Mouse (Mus musculus) midbrain, embryonic 16.5 days (tissue): Measurements from ENCODE around the gene Il18rap. TPM values are rescaled to one million over a fixed set of nuclear protein-coding genes. Genes with fewer than 3 reads are reported as not detected.

Experiments
- ATAC-seq: fragments of 200-750 bp; cut with Nextera tagmentation; 2 replicates; pipeline ENCODE4 v1.8.0; 2017; ENCODE audit warnings: moderate TSS enrichment
- H3K27ac ChIP-seq: fragments of 300-500 bp; sonication (generic); 2 replicates; pipeline ENCODE4 v1.5.1; 2014; ENCODE audit warnings: mild to moderate bottlenecking, low read length, mixed read lengths
- H3K27me3 ChIP-seq: fragments of 300-500 bp; sonication (generic); 2 replicates; pipeline ENCODE4 v1.6.1; 2014; ENCODE audit warnings: low read depth, low read length, mixed read lengths; ENCODE audit not compliant: control insufficient read depth, insufficient read depth
- H3K36me3 ChIP-seq: fragments of 300-500 bp; sonication (generic); 2 replicates; pipeline ENCODE4 v1.6.1; 2014; ENCODE audit warnings: mild to moderate bottlenecking, low read length, moderate library complexity, mixed read lengths; ENCODE audit not compliant: control insufficient read depth, insufficient read depth
- H3K4me1 ChIP-seq: fragments of 300-500 bp; sonication (generic); 2 replicates; pipeline ENCODE4 v1.6.1; 2014; ENCODE audit warnings: mild to moderate bottlenecking, low read length, mixed read lengths; ENCODE audit not compliant: control insufficient read depth, insufficient read depth
- H3K4me2 ChIP-seq: fragments of 300-500 bp; sonication (generic); 2 replicates; pipeline ENCODE4 v1.6.1; 2014; ENCODE audit warnings: mild to moderate bottlenecking, low read length, mixed read lengths
- H3K4me3 ChIP-seq: fragments of 300-500 bp; sonication (generic); 2 replicates; pipeline ENCODE4 v1.5.1; 2014; ENCODE audit warnings: low read depth, mild to moderate bottlenecking, low read length, moderate library complexity, mixed read lengths
- H3K9ac ChIP-seq: fragments of 300-500 bp; sonication (generic); 2 replicates; pipeline ENCODE4 v1.6.1; 2014; ENCODE audit warnings: low read depth, low read length, mixed read lengths
- H3K9me3 ChIP-seq: fragments of 300-500 bp; sonication (generic); replicated peaks from 2 replicates; pipeline ENCODE4 v1.6.1; 2014; ENCODE audit warnings: mild to moderate bottlenecking, low read length, mixed read lengths; ENCODE audit not compliant: control insufficient read depth, poor library complexity, severe bottlenecking
- WGBS: fragments of 180-500 bp; shearing (Covaris S2); extraction: QIAGEN DNeasy Blood & Tissue Kit; methylation state at CpG from one replicate; pipeline ENCODE4 v1.1.7; 2014; 5-methylcytosine and 5-hydroxymethylcytosine counted together
- polyA plus RNA-seq: library from polyadenylated mRNA; unstranded; fragments of >200 nt; fragmentation: Nextera tagmentation; extraction: Ambion mirVana; gene quantifications from 2 replicates; pipeline ENCODE4 v1.2.1, GENCODE M21; 2015

The Il18rap gene
- polyA plus RNA-seq, 1 experiment from 2014 or later, result 0.18 TPM

DNA sequence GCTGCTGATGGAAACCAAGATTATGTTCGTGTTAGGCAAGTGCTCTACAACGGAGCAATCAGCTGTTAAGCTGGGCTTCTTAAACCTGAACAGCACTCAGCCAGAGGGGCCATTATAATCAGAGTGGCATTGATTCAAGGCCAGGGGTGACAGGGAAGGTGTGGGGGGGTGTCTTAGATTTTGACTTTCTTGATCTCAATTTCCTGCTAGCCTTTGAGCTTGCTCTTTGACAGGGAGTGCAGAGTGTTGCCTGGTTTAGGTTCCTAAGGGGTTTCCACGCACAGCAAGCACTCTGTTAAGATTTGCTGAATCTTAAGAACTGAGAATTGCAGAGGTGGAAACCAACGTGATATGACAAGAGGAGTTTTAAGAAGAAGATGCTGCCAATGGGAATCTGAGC lies 38.4 kb upstream of the Il18rap start:
- Histone ChIP-seq H3K4me1 (no peaks in the 10 kb centered on the region), H3K9me3 (no peaks in the 10 kb centered on the region), H3K4me3 (no peak overlapping the region), H3K36me3 (no peaks in the 10 kb centered on the region), H3K9ac (no peak overlapping the region), H3K27ac (no peak overlapping the region), H3K4me2 (no peak overlapping the region), H3K27me3 (no peaks in the 10 kb centered on the region)
- ATAC-seq, result no peak
- 70% methylated on average over 4 of the region's 4 CpGs for WGBS

DNA sequence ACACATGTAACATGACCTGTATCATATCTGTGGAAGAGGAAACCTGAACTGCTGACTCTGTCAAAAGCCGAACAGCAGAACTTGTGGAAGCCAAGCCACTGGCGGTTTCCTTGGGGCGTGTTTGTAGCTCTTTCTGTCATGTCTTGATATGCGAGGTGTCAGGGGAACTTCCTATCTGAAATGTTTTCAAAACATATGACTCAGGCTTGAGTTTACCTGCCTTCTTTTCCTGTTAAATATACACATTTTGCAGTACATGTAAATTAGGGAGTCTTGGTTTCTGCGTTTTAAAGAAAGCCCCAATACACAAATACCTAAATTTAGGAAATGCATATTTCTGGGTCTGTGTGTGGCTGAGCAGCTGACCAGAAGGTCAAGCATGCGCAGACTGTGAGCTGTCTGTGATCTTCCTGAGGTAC lies 35.6 kb upstream of the Il18rap start:
- H3K36me3 ChIP-seq, result no peaks in the 10 kb centered on the region
- WGBS, result 87% methylated on average over 6 of the region's 6 CpGs
- no peak for ATAC-seq
- H3K27me3 ChIP-seq, result no peaks in the 10 kb centered on the region
- no peak overlapping the region for H3K27ac ChIP-seq
- no peak overlapping the region for H3K9ac ChIP-seq
- H3K4me3 ChIP-seq, result no peak overlapping the region
- H3K9me3 ChIP-seq, result no peaks in the 10 kb centered on the region
- H3K4me2 ChIP-seq, result no peak overlapping the region
- H3K4me1 ChIP-seq, result no peaks in the 10 kb centered on the region

DNA sequence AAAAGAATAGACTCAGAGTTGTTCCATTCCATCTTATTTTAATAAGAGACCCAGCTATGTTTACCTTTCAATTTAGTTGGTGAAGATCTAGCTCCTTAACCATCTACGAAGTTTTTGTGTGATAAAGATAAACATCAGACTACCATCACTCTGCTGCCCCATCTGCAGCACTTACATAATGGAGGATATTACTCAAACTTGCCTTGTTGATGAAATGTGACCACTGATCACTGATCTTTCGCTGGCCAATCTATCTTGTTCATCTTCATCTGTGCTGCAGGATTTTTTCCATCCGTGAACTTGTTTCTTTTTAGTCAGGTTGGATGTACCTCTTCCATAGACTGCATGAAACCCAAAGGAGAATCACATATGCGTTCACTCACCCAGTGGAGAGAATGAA lies 20.6 kb upstream of the Il18rap start:
- H3K9me3 ChIP-seq, result no peaks in the 10 kb centered on the region
- no peaks in the 10 kb centered on the region for H3K4me1 ChIP-seq
- H3K27ac ChIP-seq, result no peak overlapping the region
- ATAC-seq, result no peak
- no peaks in the 10 kb centered on the region for H3K27me3 ChIP-seq
- 89% methylated on average over 4 of the region's 4 CpGs for WGBS
- no peaks in the 10 kb centered on the region for H3K36me3 ChIP-seq
- H3K4me3 ChIP-seq, result no peak overlapping the region
- no peak overlapping the region for H3K4me2 ChIP-seq
- H3K9ac ChIP-seq, result no peak overlapping the region

DNA sequence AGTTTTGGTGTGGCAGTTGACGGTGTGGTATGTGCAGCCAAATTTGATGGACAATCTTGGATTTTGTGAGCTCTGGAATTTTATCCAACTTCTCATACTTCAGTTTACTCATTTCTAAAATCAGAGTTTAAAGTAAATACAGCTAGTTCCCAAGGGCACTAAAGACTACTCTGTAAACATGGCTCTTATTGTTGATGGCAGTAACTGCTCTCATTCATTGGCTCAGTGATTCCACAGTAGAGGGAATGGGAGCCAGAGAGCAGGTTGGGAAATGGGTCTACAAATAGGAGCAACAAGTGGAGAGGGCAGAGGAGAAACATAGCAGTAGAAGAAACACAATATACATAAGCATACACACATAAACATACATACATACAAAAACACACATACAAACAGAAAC lies 15.5 kb upstream of the Il18rap start:
- Histone ChIP-seq H3K9ac (no peak overlapping the region), H3K27me3 (no peaks in the 10 kb centered on the region), H3K36me3 (no peaks in the 10 kb centered on the region), H3K4me1 (no peaks in the 10 kb centered on the region), H3K27ac (no peak overlapping the region), H3K4me3 (no peak overlapping the region), H3K9me3 (no peaks in the 10 kb centered on the region), H3K4me2 (no peak overlapping the region)
- 97% methylated on average over 1 of the region's 1 CpGs for WGBS
- ATAC-seq, result no peak

DNA sequence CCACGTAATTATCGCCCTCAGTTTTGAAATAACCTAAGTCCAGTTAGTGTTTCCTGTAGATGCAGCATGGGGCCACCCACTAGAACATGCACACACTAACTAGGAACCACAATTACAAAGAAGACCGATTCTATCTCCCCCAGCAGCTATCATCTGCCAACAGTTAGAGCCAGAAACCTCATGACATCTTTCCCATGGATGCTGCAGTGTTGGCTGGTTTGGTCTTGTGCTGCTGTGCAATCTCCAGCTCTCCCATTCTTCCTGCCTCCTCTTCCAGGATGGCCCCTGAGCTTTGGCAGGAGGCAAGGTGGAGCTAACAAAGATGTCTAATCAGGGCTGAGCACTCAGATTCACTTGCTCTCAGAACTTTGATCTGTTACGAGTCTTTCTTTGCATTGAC lies 14.0 kb upstream of the Il18rap start:
- no peaks in the 10 kb centered on the region for H3K36me3 ChIP-seq
- H3K27me3 ChIP-seq, result no peaks in the 10 kb centered on the region
- no peak overlapping the region for H3K4me2 ChIP-seq
- no peak overlapping the region for H3K4me3 ChIP-seq
- WGBS, result 86% methylated on average over 4 of the region's 4 CpGs
- H3K27ac ChIP-seq, result no peak overlapping the region
- H3K9me3 ChIP-seq, result no peaks in the 10 kb centered on the region
- no peaks in the 10 kb centered on the region for H3K4me1 ChIP-seq
- ATAC-seq, result no peak
- no peak overlapping the region for H3K9ac ChIP-seq

DNA sequence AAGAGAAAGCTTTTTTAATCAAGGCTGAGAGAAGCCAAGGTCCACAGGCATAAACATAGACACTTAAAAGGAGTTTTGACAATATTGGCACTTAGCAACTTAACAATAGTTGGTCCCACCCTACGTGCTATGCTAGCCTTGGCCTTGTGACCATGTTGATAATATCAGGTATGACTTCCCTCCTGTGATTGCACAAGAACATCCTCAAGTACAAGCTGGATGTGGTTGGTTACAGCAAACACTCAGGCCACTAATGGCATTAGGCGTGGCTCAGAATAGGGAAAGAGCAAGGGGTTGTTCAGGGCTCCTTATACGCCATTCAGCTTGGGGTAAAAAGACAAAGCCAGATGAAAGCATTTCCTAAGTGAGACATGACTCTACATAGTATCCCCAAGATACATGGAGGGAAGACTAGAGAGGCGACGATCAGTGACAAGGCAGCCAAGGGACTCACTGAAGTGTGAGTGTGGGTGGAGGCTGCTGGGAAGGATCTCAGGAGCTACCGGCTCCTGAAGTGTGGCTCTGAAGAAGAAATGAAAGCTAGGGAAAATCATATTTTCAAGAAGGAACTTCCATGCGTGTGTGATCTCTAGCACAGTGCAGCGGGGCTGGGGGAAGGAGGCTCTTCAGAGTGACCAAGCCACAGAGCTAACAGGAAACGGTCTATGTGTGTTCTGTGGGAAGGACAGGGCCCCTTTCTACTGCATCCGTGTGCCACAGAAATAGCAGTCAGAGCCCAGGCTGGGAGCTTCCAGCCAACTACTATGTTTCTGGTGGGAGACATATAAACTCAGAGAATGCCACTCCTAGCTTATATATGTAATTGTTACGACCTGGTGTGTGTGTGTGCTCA lies 13.4 kb upstream of the Il18rap start:
- Histone ChIP-seq H3K9me3 (no peaks in the 10 kb centered on the region), H3K4me1 (no peaks in the 10 kb centered on the region), H3K9ac (no peak overlapping the region), H3K4me2 (no peak overlapping the region), H3K27ac (no peak overlapping the region), H3K4me3 (no peak overlapping the region), H3K36me3 (no peaks in the 10 kb centered on the region), H3K27me3 (no peaks in the 10 kb centered on the region)
- no peak for ATAC-seq
- 90% methylated on average over 11 of the region's 11 CpGs for WGBS

DNA sequence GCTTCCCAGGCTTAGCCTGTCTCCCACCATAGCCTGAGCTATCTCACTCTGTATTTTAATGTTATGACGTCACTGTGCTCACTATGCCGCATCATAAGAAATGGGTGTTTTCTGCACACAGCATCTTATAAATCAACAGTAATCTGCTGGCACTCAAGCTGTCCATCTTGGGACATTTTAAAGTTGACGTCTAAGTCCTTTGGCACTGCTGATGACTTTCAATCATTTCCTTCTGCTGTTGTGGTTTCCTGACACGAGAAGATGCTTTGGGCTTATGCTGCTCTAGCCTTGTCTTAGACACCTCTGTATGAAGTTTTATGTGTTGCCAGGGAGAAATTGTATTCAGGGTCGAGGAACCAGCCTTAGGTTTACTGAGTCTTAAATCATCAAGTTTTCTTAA lies 10.6 kb upstream of the Il18rap start:
- H3K4me3 ChIP-seq, result no peak overlapping the region
- no peak overlapping the region for H3K9ac ChIP-seq
- no peaks in the 10 kb centered on the region for H3K4me1 ChIP-seq
- H3K36me3 ChIP-seq, result no peaks in the 10 kb centered on the region
- ATAC-seq, result no peak
- H3K27me3 ChIP-seq, result no peaks in the 10 kb centered on the region
- no peaks in the 10 kb centered on the region for H3K9me3 ChIP-seq
- no peak overlapping the region for H3K27ac ChIP-seq
- no peak overlapping the region for H3K4me2 ChIP-seq
- WGBS, result 84% methylated on average over 5 of the region's 5 CpGs

DNA sequence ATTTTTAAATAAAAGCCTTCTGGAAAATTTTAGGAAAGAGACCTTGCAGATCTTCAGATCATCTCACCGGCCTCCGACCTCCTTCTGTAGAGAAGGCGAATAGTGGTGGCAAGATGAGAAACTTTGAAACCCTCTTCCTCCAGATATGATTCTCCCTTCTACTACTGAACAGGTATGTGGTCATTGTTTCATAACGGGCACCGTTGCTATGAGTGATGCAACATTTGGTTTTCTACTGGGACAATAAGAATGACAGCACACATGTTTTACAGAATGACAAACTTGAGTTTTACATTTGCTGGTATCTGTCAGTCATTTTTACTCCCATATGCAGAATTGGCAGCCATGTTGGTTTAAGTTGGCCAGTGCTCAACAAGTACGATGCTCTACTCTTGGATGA lies 1.2 kb downstream of the Il18rap start:
- no peak overlapping the region for H3K27ac ChIP-seq
- H3K4me2 ChIP-seq, result no peak overlapping the region
- H3K4me1 ChIP-seq, result no peaks in the 10 kb centered on the region
- no peaks in the 10 kb centered on the region for H3K27me3 ChIP-seq
- H3K4me3 ChIP-seq, result no peak overlapping the region
- H3K9me3 ChIP-seq, result 0 out of 2 replicates have a peak, but pooled peaks cover 2% of the 10 kb centered on the region
- H3K9ac ChIP-seq, result no peak overlapping the region
- no peak for ATAC-seq
- 92% methylated on average over 6 of the region's 6 CpGs for WGBS
- no peaks in the 10 kb centered on the region for H3K36me3 ChIP-seq

DNA sequence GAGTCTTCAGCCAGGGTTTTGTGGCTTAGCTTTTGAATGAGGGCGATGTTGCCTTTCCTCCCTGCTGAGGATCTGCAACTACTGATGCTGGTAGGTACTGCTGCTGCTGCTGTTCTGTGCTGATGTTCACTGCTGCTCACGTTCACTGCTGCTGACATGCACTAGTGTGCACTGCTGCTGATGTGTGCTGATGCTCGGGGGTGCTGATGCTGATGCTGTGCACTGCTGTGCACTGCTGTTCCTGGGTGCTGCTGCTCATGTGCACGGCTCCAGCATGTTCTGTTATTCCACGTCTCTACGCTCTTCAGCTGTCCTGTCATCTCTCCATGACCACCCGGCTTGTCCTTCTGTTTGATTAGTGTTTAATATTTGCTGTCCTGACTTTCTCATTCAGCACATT lies 7.8 kb downstream of the Il18rap start:
- WGBS, result 93% methylated on average over 7 of the region's 7 CpGs
- no peaks in the 10 kb centered on the region for H3K27me3 ChIP-seq
- no peak overlapping the region for H3K9ac ChIP-seq
- H3K4me2 ChIP-seq, result no peak overlapping the region
- no peaks in the 10 kb centered on the region for H3K9me3 ChIP-seq
- H3K4me3 ChIP-seq, result no peak overlapping the region
- H3K36me3 ChIP-seq, result no peaks in the 10 kb centered on the region
- no peaks in the 10 kb centered on the region for H3K4me1 ChIP-seq
- H3K27ac ChIP-seq, result no peak overlapping the region
- no peak for ATAC-seq
